Mouse (Mus musculus) mesoderm, embryonic 11.5 days (tissue): ENCODE measurements at regions not wholly inside any gene's neighbourhood (a gene's known extent, or its start where the extent isn't known, plus 50 kb on each side); places are given as distances from the start of the nearest gene placed in this dataset.

Experiments used
- DNase-seq: peaks from one replicate; pipeline ENCODE4 v3.0.0-alpha.2; 2012; ENCODE audit warnings: low read depth, low spot score

GRCm38 (mm10) chr9:116231351-116232311 lies 56.5 kb upstream of the Tgfbr2 start:
- no peak for DNase-seq

DNA sequence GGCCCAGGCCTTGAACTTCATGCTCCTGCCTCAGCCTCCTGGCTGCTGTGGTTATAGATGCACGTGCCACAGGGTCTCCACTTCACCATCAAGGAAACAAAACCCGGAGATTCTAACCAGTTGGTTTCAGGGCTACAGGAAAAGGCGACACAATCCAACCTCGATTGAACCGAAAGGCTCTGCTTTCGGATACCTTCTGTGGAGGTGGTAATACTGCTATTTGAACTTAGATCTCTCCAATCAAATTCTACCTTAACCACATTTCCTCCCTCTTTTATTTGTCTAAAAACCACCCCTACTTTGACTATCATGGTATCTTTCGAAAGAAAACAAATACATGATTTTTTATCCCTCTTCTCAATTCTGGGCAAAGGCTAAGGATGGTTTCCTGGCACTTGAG lies 55.2 kb upstream of the Tgfbr2 start:
- no peak for DNase-seq

GRCm38 (mm10) chr9:116228443-116228842 lies 53.3 kb upstream of the Tgfbr2 start:
- no peak for DNase-seq

DNA sequence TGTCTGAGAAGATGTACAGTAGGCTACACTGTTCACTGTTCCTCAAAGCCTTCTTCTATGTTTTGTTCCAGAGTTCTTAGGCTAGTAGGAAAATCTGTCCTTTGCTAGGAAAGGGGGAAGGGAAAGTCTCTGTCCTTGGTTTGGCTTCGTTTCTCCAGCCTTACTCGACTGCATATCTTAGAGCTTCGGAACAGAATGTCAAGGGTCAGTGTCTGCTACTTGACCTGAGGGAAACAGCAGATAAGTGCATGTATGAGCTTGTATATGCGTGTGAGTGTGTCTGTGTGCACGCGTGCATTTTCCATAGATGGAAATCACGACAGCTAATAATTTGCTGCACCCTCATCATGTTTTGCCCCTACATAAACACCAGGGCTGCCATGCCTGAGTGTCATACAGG lies 52.6 kb upstream of the Tgfbr2 start:
- DNase-seq = no peak
